Mouse (Mus musculus): ENCODE measurements around the gene Tmem171. TPM values are rescaled to one million over a fixed set of nuclear protein-coding genes. Genes with fewer than 3 reads are reported as not detected.

The Tmem171 gene
- total RNA-seq, 2 experiments from 2014 or later = not detected

DNA sequence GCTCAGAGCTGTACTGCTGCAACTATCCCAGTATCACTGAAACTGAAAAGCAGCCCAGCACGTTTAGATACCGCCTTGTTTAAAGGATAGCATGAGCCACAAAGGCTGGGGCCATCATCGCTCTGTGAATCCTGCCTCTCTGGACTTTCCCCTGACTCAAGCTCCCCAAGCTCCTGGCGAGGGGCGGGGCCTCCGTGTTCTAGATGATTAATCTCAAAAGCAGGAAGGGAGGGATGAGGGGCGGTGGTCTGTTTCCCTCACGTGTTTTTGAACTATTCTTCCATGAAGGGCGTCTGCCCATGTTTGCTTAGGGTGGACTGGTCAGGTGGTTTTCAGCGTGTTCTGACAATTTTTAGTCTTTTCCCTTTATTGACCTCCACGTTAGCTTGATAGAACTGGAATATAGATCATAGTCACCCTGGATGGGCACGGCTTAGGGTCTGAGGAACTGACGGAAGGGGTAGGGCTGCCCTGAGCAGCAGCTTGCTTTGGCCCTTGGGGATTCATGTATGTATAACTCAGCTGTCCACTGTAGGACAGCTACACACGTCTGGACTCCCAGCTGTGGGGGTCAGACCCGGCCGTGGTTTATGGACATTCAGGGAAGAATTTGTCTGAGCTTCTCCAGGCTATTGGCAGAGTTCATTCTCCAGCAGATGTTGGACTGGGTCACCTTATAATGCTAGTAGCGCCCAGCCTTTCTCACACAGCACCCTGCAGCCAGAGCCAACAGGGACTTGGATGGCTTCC is 43.2 kb downstream of the Tmem171 start:
- DNase-seq (ENCODE audit: low spot score in 2 of 2) = no peak

DNA sequence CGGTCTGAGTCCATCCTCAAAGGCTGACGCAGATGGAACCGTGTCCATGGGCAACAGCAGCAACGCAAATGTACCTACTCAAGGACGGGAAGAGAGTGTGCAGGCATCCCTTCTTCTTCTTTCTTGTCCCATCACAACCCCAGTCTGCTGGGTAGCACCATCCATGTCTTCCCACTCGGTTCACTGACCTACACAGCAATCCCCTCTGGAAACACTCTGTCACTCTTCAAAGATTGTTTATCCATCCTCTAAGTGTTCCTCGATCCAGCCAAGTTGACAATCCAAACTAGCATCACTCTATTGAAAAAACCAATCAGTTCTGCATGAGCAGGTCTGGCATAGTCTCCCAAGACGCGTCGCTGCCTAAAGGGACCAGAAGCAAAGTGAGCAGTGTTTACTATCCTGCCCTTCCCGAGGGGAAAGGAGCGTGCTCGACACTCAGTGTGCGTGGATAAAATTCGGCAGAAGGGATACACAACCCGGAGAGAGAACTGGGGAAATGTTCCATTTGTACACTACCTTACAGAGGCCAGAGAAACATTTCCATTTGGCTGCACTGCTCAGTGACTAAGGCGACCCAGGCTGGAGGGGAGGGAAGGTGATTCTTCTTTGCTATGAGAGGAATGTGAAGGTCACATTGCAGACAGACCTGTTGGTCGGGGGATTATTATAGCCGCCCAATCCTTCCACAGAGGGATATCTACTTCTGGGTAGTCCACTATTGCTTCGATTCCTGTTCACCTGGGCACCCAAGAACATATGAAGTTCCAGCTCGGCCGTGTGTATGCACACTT is 46.7 kb downstream of the Tmem171 start:
- DNase-seq (ENCODE audit: low spot score in 2 of 2) = no peak

DNA sequence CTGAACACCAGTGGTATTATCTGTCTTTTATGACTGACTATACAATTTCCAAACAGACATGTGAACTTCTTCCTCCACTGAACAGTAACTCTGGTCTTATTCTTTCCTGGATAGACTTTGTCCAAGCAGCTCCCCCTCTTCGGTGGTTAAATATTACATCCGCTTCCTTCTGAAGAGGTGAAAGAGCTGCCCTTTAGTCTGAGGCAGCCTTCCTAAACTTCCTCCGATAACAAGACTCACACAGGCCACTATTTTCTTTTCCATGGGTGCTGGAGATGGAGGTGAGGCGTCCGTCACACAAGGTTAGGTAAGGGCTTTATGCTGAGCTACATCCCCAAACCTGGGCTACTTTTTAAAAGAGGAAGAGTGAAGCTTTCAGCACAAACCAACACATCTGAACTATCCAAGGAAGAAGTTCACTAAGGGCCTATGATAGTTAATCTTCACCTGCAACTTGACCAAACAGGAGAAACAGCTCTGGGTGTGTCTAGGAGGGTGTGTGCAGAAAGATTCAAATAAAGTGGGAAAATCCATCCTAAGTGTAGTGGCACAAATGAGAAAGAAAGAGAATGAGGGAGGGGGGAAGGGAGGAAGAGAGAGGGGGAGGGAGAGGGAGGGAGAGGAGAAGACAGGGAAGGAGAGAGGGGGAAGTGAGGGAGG is 56.0 kb downstream of the Tmem171 start:
- DNase-seq (ENCODE audit: low spot score in 2 of 2) = no peak

DNA sequence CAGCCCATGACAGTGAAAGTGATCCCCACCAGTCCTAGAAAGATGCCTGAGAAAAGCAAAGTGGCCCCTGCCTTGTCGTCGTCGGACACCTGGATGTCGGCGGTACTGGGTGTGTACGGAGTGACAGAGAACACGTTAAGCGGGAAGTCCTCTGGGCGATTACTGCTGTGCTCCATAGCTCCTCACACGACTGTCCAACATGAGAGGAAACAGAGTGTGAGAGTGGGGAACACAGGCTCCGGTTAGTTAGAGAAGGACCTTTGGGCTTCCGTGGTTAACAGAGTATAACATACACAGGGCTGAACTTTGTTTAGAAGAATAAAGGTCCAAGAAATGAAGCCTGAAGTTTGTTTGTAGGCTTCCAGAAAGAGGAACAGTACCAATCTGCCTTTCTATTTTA is 57.5 kb downstream of the Tmem171 start, which contains the start of gene Tmem174:
Gene Tmem174, minus strand, starts transcription at position 266 of the 400 bp plus-strand sequence.
- no peak for DNase-seq (ENCODE audit: low spot score in 2 of 2)

DNA sequence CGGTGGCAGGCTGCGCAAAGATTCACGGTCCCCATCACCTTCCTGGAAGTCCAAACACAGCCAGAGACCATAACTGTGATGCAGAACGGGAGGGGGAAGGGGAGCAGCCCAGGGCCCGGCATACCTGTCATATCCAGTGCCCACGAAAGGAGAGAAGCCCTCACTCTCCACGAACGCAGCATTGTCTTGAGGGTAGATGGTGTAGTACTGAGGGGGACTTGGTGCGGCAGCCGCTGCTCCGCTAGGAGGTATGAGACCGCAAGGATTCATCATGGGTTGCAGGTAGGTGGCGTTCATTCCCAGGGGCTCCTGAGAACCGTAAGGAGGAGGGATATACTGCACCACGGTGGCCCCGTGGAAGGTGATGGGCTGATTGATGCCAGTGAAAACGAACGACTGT is 58.1 kb downstream of the Tmem171 start:
- no peak for DNase-seq (ENCODE audit: low spot score in 2 of 2)

Other genes starting within 250 kb of the Tmem171 start
- gene Gm10320, start 202.8 kb downstream of the Tmem171 start, total RNA-seq (2021) = not detected
- not detected for gene Tmem174, start 57.4 kb downstream of the Tmem171 start, total RNA-seq (2021)
- gene Fcho2, start 120.6 kb upstream of the Tmem171 start, total RNA-seq (2021) = 10 to 100 TPM; 36.0 to 37.1 TPM
- 10 to 100 TPM; 64.7 to 69.3 TPM for gene Tnpo1, start 231.6 kb upstream of the Tmem171 start, total RNA-seq (2021)

Data from layer of hippocampus, postnatal 10 days (tissue).